Mouse (Mus musculus) kidney, postnatal 0 days (tissue): ENCODE data around the gene Gins1. TPM values are rescaled to one million over a fixed set of nuclear protein-coding genes. Genes with fewer than 3 reads are reported as not detected.

Experiments
- ATAC-seq: fragments of 200-750 bp; cut with Nextera tagmentation; replicated peaks from 2 replicates; pipeline ENCODE4 v1.8.0; 2017; ENCODE audit warnings: low read depth, moderate number of reproducible peaks, moderate TSS enrichment, moderate library complexity; ENCODE audit not compliant: low FRiP score
- DNase-seq: peaks from one replicate; pipeline ENCODE4 v3.0.0-alpha.2; 2016; ENCODE audit warnings: low spot score
- H3K27ac ChIP-seq: fragments of 300-500 bp; sonication (generic); 2 replicates; pipeline ENCODE4 v1.5.1; 2014; ENCODE audit warnings: mild to moderate bottlenecking
- H3K27me3 ChIP-seq: fragments of 300-500 bp; sonication (generic); 2 replicates; pipeline ENCODE4 v1.6.1; 2014; ENCODE audit warnings: low read length, mixed read lengths; ENCODE audit not compliant: insufficient read depth
- H3K36me3 ChIP-seq: fragments of 300-500 bp; sonication (generic); 2 replicates; pipeline ENCODE4 v1.6.1; 2014; ENCODE audit warnings: low read length, mixed read lengths; ENCODE audit not compliant: insufficient read depth
- H3K4me1 ChIP-seq: fragments of 300-500 bp; sonication (generic); replicated peaks from 2 replicates; pipeline ENCODE4 v1.6.1; 2014; ENCODE audit warnings: antibody characterized with exemption, low read length, mixed read lengths; ENCODE audit not compliant: insufficient read depth
- H3K4me2 ChIP-seq: fragments of 300-500 bp; sonication (generic); 2 replicates; pipeline ENCODE4 v1.6.1; 2014; ENCODE audit warnings: mild to moderate bottlenecking, low read length, moderate library complexity, mixed read lengths
- H3K4me3 ChIP-seq: fragments of 300-500 bp; sonication (generic); replicated peaks from 2 replicates; pipeline ENCODE4 v1.5.1; 2014; ENCODE audit warnings: low read depth, low read length
- H3K9ac ChIP-seq: fragments of 300-500 bp; sonication (generic); 2 replicates; pipeline ENCODE4 v1.6.1; 2014; ENCODE audit warnings: low read depth, low read length
- H3K9me3 ChIP-seq: fragments of 300-500 bp; sonication (generic); replicated peaks from 2 replicates; pipeline ENCODE4 v1.6.1; 2016; ENCODE audit warnings: low read length, inconsistent platforms, mixed read lengths
- CTCF ChIP-seq: IDR thresholded peaks from 2 replicates; pipeline ENCODE4 v1.5.1; 2016; ENCODE audit warnings: antibody characterized with exemption, low read depth, mild to moderate bottlenecking, moderate library complexity
- WGBS: fragments of 180-500 bp; shearing (Covaris S2); extraction: QIAGEN DNeasy Blood & Tissue Kit; methylation state at CpG from one replicate; pipeline ENCODE4 v1.1.7; 2014; 5-methylcytosine and 5-hydroxymethylcytosine counted together
- polyA plus RNA-seq: library from polyadenylated mRNA; unstranded; fragments of >200 nt; fragmentation: Nextera tagmentation; extraction: Ambion mirVana; gene quantifications from 2 replicates; pipeline ENCODE4 v1.2.1, GENCODE M21; 2015

Gene Gins1
- 26.4 and 30.3 TPM in 2 replicates for polyA plus RNA-seq

DNA sequence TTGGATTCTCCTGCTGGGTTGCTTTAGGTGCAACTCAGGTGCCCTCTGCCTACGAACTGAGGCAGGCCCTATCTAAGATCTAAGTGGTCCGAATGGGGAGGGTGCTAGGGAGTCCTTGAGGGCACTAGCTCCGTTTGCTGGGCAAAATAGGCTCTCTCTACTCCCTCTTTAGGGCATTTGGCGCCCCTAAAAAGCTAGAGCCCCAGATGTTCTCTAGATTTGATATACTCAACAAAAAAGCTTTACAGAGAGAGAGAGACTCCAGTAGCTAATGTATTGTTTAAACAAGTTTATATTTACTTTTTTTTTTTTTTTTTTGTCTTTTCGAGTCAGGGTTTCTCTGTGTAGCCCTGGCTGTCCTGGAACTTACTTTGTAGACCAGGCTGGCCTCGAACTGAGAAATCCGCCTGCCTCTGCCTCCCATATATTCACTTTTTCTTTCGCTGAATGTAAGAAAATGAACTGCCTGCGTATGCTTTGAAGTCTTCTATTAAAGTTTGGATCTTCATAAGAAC, at the start of gene Gins1:
Gins1 (plus strand) TSS at position 465 of the 515 bp plus-strand sequence.
- Histone ChIP-seq H3K27ac (peak within 1 kb of the TSS; percentile 88), H3K9me3 (no peaks in the 10 kb centered on the region), H3K4me2 (peak within 1 kb of the TSS; percentile 90), H3K27me3 (no peaks in the 10 kb centered on the region), H3K4me1 (0 out of 2 replicates have a peak, but pooled peaks cover 5% of the 10 kb centered on the region), H3K4me3 (peak within 1 kb of the TSS; percentile 81), H3K36me3 (no peaks in the 10 kb centered on the region), H3K9ac (peak within 1 kb of the TSS; percentile 83)
- TF ChIP-seq CTCF, result 0 out of 2 replicates have a peak, but pooled peaks have one; percentile 17
- DNase-seq, result no peak
- no peak for ATAC-seq
- 36% methylated on average over 9 of the region's 9 CpGs for WGBS

- no peak overlapping the region for H3K4me2 ChIP-seq
- DNase-seq, result no peak
- no peaks in the 10 kb centered on the region for H3K36me3 ChIP-seq
- H3K27ac ChIP-seq, result 0 out of 2 replicates have a peak overlapping the region, but pooled peaks have one; percentile 28
- WGBS, result 54% methylated on average over 9 of the region's 9 CpGs
- H3K27me3 ChIP-seq, result no peaks in the 10 kb centered on the region
- H3K4me3 ChIP-seq, result no peak overlapping the region
- H3K9me3 ChIP-seq, result no peaks in the 10 kb centered on the region
- TF ChIP-seq CTCF, result no peak
- H3K9ac ChIP-seq, result no peak overlapping the region
- H3K4me1 ChIP-seq, result no peaks in the 10 kb centered on the region
- ATAC-seq, result no peak
Observed at GRCm38 (mm10) chr2:150858724-150859487, 46.3 kb upstream of the Gins1 start.

DNA sequence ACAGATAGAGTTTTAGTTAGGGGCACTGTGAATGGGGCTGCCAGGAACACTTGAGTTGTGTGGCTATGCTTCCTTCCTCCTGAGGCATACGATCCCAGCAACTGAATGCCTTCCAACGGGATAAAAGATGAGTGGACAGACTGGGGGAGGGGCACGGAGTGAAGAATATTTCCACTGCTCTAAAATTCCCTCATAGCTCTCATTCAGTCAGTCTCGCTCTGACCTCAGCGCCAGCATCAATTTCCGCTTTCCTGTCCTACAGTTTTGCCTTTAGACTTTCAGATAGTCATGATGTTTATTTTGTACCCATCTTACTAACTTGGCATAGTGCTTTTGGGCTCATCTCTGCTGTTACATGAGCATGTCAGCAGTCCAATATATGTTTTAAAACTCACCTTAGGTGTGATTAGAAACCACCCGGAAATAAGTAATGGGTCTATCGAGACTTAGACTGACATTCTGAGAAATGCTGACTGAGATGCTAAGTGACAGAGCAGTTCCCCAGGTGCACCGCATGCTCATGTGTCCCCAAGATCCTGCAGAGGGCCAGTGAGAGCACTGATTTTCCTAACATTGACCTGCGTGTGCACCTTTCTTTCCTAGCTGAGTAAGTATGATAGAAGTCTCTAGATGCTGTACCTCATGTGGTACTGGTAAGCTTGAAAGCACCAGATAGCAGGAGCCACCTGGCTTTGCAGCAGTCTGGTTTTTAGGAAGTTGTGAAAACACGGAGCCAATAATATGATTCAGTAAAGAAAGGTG, 45.3 kb upstream of the Gins1 start:
- Histone ChIP-seq H3K27ac (no peak overlapping the region), H3K4me2 (no peak overlapping the region), H3K9ac (no peak overlapping the region), H3K4me1 (no peaks in the 10 kb centered on the region), H3K4me3 (no peak overlapping the region), H3K36me3 (no peaks in the 10 kb centered on the region), H3K27me3 (no peaks in the 10 kb centered on the region), H3K9me3 (no peaks in the 10 kb centered on the region)
- no peak for TF ChIP-seq CTCF
- ATAC-seq (no peak), DNase-seq (no peak)
- WGBS, result 75% methylated on average over 11 of the region's 11 CpGs

GRCm38 (mm10) chr2:150861128-150861527, 44.1 kb upstream of the Gins1 start:
- no peak overlapping the region for H3K4me3 ChIP-seq
- 87% methylated on average over 2 of the region's 2 CpGs for WGBS
- no peaks in the 10 kb centered on the region for H3K27me3 ChIP-seq
- H3K4me2 ChIP-seq, result no peak overlapping the region
- TF ChIP-seq CTCF, result no peak
- ATAC-seq, result no peak
- H3K9ac ChIP-seq, result no peak overlapping the region
- no peaks in the 10 kb centered on the region for H3K36me3 ChIP-seq
- H3K9me3 ChIP-seq, result no peaks in the 10 kb centered on the region
- no peak overlapping the region for H3K27ac ChIP-seq
- H3K4me1 ChIP-seq, result no peaks in the 10 kb centered on the region
- DNase-seq, result no peak

- DNase-seq (no peak), ATAC-seq (no peak)
- Histone ChIP-seq H3K9me3 (no peaks in the 10 kb centered on the region), H3K4me3 (no peak overlapping the region), H3K27ac (no peak overlapping the region), H3K9ac (no peak overlapping the region), H3K27me3 (no peaks in the 10 kb centered on the region), H3K4me1 (no peaks in the 10 kb centered on the region), H3K36me3 (no peaks in the 10 kb centered on the region), H3K4me2 (no peak overlapping the region)
- TF ChIP-seq CTCF, result no peak
- WGBS, result 94% methylated on average over 2 of the region's 2 CpGs
Observed at GRCm38 (mm10) chr2:150867021-150867420, 38.2 kb upstream of the Gins1 start.

DNA sequence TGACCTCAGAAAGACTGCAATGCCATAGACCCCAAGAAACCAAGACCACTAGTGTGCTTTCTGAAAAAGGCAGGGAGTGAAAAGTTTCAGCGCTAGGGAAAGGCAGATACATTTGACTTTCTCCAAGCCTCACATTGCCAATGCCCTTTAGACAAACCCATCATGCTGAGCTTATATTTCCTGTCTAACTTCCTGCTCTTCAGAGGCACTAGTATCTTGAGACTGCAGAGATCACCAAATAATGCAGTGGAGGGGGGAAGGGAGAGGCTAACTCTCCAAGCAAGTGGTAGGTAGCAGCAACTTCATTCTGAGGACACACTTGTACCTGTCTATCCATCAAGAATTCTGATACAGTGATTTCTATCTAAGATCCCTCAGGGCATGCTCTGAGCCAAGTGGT, 35.8 kb upstream of the Gins1 start:
- no peak overlapping the region for H3K4me2 ChIP-seq
- H3K9me3 ChIP-seq, result no peaks in the 10 kb centered on the region
- ATAC-seq (no peak), DNase-seq (peak; percentile 14)
- no peaks in the 10 kb centered on the region for H3K36me3 ChIP-seq
- H3K9ac ChIP-seq, result no peak overlapping the region
- no peak for TF ChIP-seq CTCF
- no peak overlapping the region for H3K4me3 ChIP-seq
- H3K27me3 ChIP-seq, result no peaks in the 10 kb centered on the region
- no peaks in the 10 kb centered on the region for H3K4me1 ChIP-seq
- WGBS, result 83% methylated on average over 1 of the region's 1 CpGs
- H3K27ac ChIP-seq, result no peak overlapping the region
